Mouse (Mus musculus): Measurements from ENCODE around the gene Tas2r140. TPM values are rescaled to one million over a fixed set of nuclear protein-coding genes. Genes with fewer than 3 reads are reported as not detected.

Tas2r140 gene
- polyA plus RNA-seq (2012; rRNA removed) = not detected in 2 replicates

DNA sequence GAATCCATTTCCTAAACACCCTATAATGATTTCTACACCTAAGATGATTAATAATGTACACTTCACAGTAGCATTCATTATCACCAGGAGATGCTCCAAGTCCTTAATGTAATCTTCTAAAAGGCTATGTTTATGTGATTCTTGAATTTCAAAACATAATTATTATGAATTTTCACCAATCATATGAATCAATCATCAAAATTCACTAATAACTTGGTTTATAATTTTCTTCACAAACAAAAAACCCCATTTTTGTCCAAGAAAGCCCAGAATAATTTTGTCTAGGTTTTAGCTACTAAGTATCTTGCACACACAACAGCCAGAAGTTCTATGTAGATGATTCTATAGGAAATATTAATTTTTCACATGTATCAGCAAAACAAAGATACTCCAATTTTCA is at the start of gene Tas2r140:
Tas2r140 (minus strand) TSS at position 101 of the 400 bp plus-strand sequence.

DNA sequence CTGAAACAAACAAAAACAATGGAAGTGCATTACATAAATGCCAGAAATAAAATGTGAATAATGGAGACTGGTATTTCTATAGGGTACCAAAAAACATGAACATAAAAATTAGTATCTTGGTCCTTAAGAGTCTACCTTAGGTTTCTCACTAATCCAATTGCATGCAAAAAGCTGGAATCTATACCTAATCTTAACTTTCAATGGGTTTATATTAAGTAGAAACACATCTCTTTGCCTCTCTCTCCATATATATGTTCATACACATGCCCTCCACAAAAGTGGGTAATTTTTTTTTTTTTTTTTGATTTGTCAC is 48.9 kb upstream of the Tas2r140 start, which contains the start of gene Smim10l1:
Smim10l1 (plus strand) TSS at position 301 of the 313 bp plus-strand sequence.

DNA sequence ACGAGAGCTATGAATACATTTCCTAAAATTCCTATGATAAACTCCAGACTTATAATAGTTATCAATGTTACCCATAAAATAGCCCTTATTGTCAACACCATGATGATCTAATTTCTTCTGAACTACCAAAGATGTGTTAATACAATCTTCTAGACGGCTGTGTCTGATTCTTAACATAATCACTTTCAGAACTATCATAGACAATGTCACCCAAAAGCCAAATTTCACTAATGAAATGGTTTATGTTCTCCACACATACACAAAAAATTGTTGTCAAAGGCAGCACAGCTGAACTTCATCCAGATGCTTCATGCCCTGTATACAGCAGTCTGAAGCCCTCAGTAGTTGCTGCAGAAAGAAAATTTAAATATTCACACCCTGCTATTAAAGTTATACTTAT is 18.6 kb downstream of the Tas2r140 start, which contains the start of gene Tas2r103:
Tas2r103 (minus strand) TSS at position 101 of the 400 bp plus-strand sequence.

Other genes starting within 250 kb of the Tas2r140 start
- not detected in 2 replicates for gene Tas2r123, start 208.7 kb downstream of the Tas2r140 start, polyA plus RNA-seq (2012; rRNA removed)
- gene Tas2r116, start 200.4 kb downstream of the Tas2r140 start, polyA plus RNA-seq (2012; rRNA removed) = not detected in 2 replicates
- gene Tas2r110, start 187.8 kb downstream of the Tas2r140 start, polyA plus RNA-seq (2012; rRNA removed) = not detected in 2 replicates
- not detected in 2 replicates for gene Tas2r113, start 162.8 kb downstream of the Tas2r140 start, polyA plus RNA-seq (2012; rRNA removed)
- not detected in 2 replicates for gene Tas2r125, start 146.2 kb downstream of the Tas2r140 start, polyA plus RNA-seq (2012; rRNA removed)
- not detected in 2 replicates for gene Tas2r129, start 104.7 kb downstream of the Tas2r140 start, polyA plus RNA-seq (2012; rRNA removed)
- not detected in 2 replicates for gene Tas2r131, start 97.9 kb downstream of the Tas2r140 start, polyA plus RNA-seq (2012; rRNA removed)
- gene Tas2r109, start 74.9 kb downstream of the Tas2r140 start, polyA plus RNA-seq (2012; rRNA removed) = not detected in 2 replicates
- gene Tas2r103, start 18.7 kb downstream of the Tas2r140 start, polyA plus RNA-seq (2012; rRNA removed) = not detected in 2 replicates
- gene Smim10l1, start 49.1 kb upstream of the Tas2r140 start, polyA plus RNA-seq (2012; rRNA removed) = 48.9 and 110 TPM in 2 replicates
- not detected in 2 replicates for gene 5530400C23Rik, start 236.4 kb upstream of the Tas2r140 start, polyA plus RNA-seq (2012; rRNA removed)